Mouse (Mus musculus) intestine, embryonic 14.5 days (tissue): ENCODE measurements around the gene Dhrs9. TPM values are rescaled to one million over a fixed set of nuclear protein-coding genes. Genes with fewer than 3 reads are reported as not detected.

Experiments used
- ATAC-seq: fragments of 200-750 bp; cut with Nextera tagmentation; replicated peaks from 2 replicates; pipeline ENCODE4 v1.8.0; 2017; ENCODE audit warnings: low read depth, moderate number of reproducible peaks, moderate TSS enrichment, moderate library complexity; ENCODE audit not compliant: low FRiP score, low TSS enrichment
- DNase-seq: peaks from one replicate; pipeline ENCODE4 v3.0.0-alpha.2; 2018; ENCODE audit warnings: low spot score
- H3K27ac ChIP-seq: fragments of 300-500 bp; sonication (generic); 2 replicates; pipeline ENCODE4 v1.5.1; 2014; ENCODE audit warnings: low read depth, mild to moderate bottlenecking, control low read depth
- H3K27me3 ChIP-seq: fragments of 300-500 bp; sonication (generic); replicated peaks from 2 replicates; pipeline ENCODE4 v1.6.1; 2014; ENCODE audit warnings: low read length, control low read depth; ENCODE audit not compliant: control insufficient read depth, insufficient read depth
- H3K36me3 ChIP-seq: fragments of 300-500 bp; sonication (generic); 2 replicates; pipeline ENCODE4 v1.6.1; 2014; ENCODE audit warnings: low read length, control low read depth; ENCODE audit not compliant: control insufficient read depth, insufficient read depth
- H3K4me1 ChIP-seq: fragments of 300-500 bp; sonication (generic); replicated peaks from 2 replicates; pipeline ENCODE4 v1.6.1; 2014; ENCODE audit warnings: low read length, control low read depth, mixed read lengths; ENCODE audit not compliant: control insufficient read depth, insufficient read depth
- H3K4me2 ChIP-seq: fragments of 300-500 bp; sonication (generic); 2 replicates; pipeline ENCODE4 v1.6.1; 2014; ENCODE audit warnings: low read length
- H3K4me3 ChIP-seq: fragments of 300-500 bp; sonication (generic); 2 replicates; pipeline ENCODE4 v1.5.1; 2014; ENCODE audit warnings: low read depth, low read length, control low read depth, mixed read lengths
- H3K9ac ChIP-seq: fragments of 300-500 bp; sonication (generic); 2 replicates; pipeline ENCODE4 v1.6.1; 2014; ENCODE audit warnings: mild to moderate bottlenecking, low read length
- H3K9me3 ChIP-seq: fragments of 300-500 bp; sonication (generic); 2 replicates; pipeline ENCODE4 v1.6.1; 2016; ENCODE audit warnings: low read length, control low read depth; ENCODE audit not compliant: control insufficient read depth
- WGBS: fragments of 180-500 bp; shearing (Covaris S2); extraction: QIAGEN DNeasy Blood & Tissue Kit; methylation state at CpG from one replicate; pipeline ENCODE4 v1.1.7; 2014; 5-methylcytosine and 5-hydroxymethylcytosine counted together
- polyA plus RNA-seq: library from polyadenylated mRNA; unstranded; fragments of >200 nt; fragmentation: Nextera tagmentation; extraction: Ambion mirVana; gene quantifications from 2 replicates; pipeline ENCODE4 v1.2.1, GENCODE M21; 2014

Dhrs9 gene
- polyA plus RNA-seq, 1 experiment from 2014 or later = not detected

DNA sequence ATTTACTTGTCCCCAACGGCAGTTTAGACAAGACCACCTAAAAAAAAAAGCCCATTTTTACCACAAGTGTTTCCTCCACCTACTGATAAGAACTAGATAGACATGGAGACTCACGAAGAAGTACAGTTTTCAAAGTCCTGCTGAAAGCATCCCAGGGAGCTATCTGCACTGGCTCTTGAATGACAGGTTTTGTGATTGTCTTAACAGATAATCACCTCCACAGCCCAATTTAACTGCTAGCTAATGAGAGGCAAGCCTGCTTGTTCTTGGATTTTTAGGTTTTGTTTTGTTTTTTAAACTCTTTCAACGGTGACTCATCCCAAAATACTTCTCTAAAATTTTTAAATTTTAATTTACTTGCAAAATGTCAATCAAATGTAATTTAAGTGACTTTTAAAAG, 61.4 kb downstream of the Dhrs9 start:
- no peaks in the 10 kb centered on the region for H3K36me3 ChIP-seq
- H3K4me3 ChIP-seq = no peak overlapping the region
- no peak overlapping the region for H3K27ac ChIP-seq
- H3K9me3 ChIP-seq = no peaks in the 10 kb centered on the region
- DNase-seq (no peak), ATAC-seq (no peak)
- 52% methylated on average over 3 of the region's 3 CpGs for WGBS
- no peak overlapping the region for H3K9ac ChIP-seq
- no peak overlapping the region for H3K4me2 ChIP-seq
- H3K4me1 ChIP-seq = no peaks in the 10 kb centered on the region
- no peaks in the 10 kb centered on the region for H3K27me3 ChIP-seq

DNA sequence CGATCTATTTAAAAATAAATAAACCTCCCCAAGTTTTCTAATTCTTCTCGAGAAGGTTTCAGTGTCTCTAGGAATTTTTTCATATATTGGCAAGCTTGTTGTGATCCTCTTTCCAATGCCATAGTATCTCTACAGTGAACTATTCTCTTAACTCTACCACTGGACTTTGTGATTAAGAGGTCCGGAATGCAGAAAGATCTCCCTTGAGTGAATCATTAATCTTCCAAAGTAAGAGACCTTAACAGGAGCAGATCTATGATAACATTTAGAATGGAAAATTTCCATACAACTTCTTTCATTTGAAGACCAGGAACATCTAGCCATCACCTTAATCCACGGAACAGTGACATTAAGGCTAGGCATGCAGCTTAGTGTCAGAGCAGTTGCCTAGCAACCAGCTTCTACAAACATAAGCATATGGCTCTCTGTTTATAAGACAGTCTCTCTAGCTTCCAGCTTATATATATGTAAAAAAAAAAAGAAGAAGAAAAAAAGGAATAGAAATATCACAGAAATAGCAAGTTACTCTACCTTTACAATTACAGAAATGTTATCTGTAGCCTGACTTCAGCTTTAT, 65.7 kb downstream of the Dhrs9 start:
- no peak overlapping the region for H3K4me3 ChIP-seq
- no peak overlapping the region for H3K27ac ChIP-seq
- DNase-seq (no peak), ATAC-seq (no peak)
- no peak overlapping the region for H3K4me2 ChIP-seq
- no peaks in the 10 kb centered on the region for H3K27me3 ChIP-seq
- no peaks in the 10 kb centered on the region for H3K9me3 ChIP-seq
- no peaks in the 10 kb centered on the region for H3K4me1 ChIP-seq
- WGBS = 51% methylated on average over 4 of the region's 4 CpGs
- no peaks in the 10 kb centered on the region for H3K36me3 ChIP-seq
- H3K9ac ChIP-seq = no peak overlapping the region

DNA sequence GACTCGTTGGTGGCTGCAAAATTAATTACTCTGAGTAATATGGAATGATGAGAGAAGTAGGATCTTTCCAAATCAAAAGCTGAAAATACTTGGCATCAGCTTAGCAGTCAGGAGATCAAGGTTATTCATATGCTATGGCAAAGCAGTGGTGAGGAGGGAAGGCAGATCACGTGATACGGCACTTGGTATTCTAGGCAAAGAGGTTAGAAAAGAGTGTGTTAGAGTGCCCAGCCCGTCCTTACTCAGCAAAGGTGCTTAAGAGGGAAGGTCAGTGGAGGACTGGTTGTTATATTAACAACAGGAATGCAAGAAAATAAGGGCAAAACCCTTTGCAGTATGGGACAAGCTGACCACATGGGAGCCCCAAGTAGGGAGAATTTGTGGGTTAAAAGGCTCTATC, 68.3 kb downstream of the Dhrs9 start:
- no peak for ATAC-seq
- 85% methylated on average over 4 of the region's 4 CpGs for WGBS
- Histone ChIP-seq H3K4me3 (no peak overlapping the region), H3K27me3 (no peaks in the 10 kb centered on the region), H3K4me2 (no peak overlapping the region), H3K9ac (no peak overlapping the region), H3K9me3 (no peaks in the 10 kb centered on the region), H3K36me3 (no peaks in the 10 kb centered on the region), H3K4me1 (no peaks in the 10 kb centered on the region), H3K27ac (no peak overlapping the region)
- no peak for DNase-seq

DNA sequence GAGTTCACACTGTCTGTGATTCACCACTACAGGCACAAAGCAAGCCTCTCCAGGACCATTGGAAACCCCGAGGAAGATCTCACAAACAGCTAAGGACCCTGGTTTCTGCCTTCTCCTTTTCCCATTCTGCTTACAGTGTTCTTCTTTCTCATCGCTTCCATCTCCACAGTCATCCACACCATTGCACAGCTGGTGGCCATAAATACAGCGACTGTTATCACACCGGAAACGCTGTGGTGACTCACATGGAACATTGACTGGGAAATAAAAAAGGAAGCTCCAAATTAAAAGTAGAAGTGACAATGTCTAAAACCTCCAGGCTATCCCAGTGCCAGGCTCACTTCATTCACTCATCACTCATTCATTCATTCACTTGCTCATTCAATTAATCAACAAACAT, 70.9 kb downstream of the Dhrs9 start:
- Histone ChIP-seq H3K4me3 (no peak overlapping the region), H3K4me1 (no peaks in the 10 kb centered on the region), H3K4me2 (no peak overlapping the region), H3K27ac (no peak overlapping the region), H3K27me3 (no peaks in the 10 kb centered on the region), H3K36me3 (no peaks in the 10 kb centered on the region), H3K9me3 (no peaks in the 10 kb centered on the region), H3K9ac (no peak overlapping the region)
- WGBS = 91% methylated on average over 5 of the region's 5 CpGs
- no peak for DNase-seq
- no peak for ATAC-seq

Other genes with a start within 250 kb of the Dhrs9 start
- 17.9 and 18.9 TPM in 2 replicates for gene Nostrin, start 244.6 kb upstream of the Dhrs9 start, polyA plus RNA-seq
- 144 and 155 TPM in 2 replicates for gene Spc25, start 174.3 kb upstream of the Dhrs9 start, polyA plus RNA-seq
- gene G6pc2, start 169.4 kb upstream of the Dhrs9 start, polyA plus RNA-seq = 0.39 and 1.7 TPM in 2 replicates
- not detected in 2 replicates for gene Abcb11, start 37.8 kb upstream of the Dhrs9 start, polyA plus RNA-seq
- gene Lrp2, start 205.6 kb downstream of the Dhrs9 start, polyA plus RNA-seq = 1.2 and 1.6 TPM in 2 replicates